Mouse (Mus musculus) embryonic fibroblast, embryonic 13.5 days (primary cell): ENCODE results near the gene Dbil5.

Experiments
- CTCF ChIP-seq: IDR thresholded peaks from 2 replicates; pipeline ENCODE4 v1.5.1; 2011; ENCODE audit warnings: mild to moderate bottlenecking, control low read depth, low read length, moderate library complexity, borderline replicate concordance; ENCODE audit not compliant: insufficient read depth
- POLR2A ChIP-seq: IDR thresholded peaks from 2 replicates; pipeline ENCODE4 v1.6.1; 2011; ENCODE audit warnings: low read depth, mild to moderate bottlenecking, control low read depth, low read length, moderate library complexity

DNA sequence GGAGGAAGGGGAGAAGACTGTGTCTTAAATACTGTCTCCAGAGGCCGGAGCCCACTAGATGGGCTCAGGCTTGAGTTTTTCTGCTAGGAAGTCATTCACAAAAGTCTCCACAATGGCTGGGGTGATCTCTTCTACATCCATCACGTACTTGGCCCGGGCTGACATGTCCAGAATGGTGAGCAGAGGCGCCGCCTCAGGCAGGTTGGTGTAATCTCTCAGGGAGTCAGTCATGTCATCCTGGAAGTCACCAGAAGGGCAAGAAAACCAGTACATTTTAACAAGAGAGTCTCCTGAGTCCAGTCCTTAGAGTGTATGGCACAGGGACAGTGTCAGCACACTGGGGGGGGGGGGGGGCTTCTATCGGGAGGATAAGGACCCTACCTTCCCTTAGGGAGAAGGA lies 41.1 kb downstream of the Dbil5 start:
- TF ChIP-seq CTCF (no peak), POLR2A (no peak)
